Mouse (Mus musculus) retina, postnatal 7 days (tissue): Measurements from ENCODE around the gene Serpinb7.

Source experiments
- DNase-seq: peaks from one replicate; pipeline ENCODE4 v3.0.0-alpha.2; 2012; ENCODE audit warnings: low read depth, low spot score

The Serpinb7 gene

DNA sequence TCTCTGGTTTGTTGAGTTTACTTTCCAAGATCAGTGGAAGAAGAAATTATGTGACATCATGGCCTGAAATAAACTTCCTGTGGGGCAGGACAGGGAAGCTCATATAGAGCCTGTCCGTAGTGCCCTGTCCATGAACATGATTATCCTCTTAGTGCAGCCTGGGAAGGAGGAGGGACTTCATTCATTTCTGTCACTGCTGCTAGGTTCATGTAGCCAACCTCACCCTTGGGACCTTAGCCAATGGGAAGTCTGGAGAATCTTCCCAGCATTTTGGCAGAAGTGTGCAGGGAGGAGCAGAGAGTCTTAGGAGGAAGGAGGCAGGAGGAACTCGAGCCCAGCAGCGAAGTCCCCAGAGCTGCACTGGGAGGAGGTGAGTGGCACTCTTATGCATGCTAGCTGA is at the start of gene Serpinb7:
Serpinb7 (plus strand) TSS at position 301 of the 400 bp plus-strand sequence.
- no peak for DNase-seq

DNA sequence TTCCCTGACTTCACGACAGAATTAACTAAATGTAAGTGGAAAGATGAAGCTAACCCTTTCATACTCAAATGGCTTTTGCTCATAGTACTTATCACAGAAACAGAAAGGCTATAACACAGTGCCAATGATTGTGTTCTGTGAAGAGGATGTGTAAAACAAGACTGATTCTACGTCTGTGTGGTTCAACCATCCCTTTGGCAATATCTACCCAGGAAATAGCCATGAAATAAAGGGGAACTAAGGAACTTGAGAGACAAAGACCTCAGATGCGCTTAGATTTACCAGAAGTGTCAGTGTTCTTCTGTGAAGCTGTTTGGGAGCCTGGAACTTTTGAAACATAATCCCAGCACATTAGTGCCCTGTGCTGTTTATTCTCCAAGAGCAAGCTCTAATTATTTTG is 49.1 kb upstream of the Serpinb7 start:
- no peak for DNase-seq

DNA sequence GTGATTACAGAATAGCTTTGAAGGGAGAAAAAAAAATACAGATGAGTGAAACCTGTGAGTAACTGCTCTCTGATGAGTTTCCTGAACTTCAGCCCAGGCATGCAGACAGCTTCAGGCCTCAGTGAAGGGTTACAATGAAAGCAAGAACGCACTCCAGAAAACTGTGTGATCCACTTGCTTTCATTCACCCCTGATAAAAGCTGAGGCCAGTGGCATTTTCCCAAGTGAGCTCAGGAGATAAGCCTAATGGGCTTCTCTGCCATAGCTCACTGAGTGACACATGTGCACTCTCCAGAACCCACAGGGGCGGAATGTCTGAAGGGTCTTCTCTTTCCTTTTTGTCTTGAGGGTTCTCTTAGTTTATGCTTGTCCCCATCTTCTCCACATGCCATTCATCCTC is 48.3 kb upstream of the Serpinb7 start:
- no peak for DNase-seq

DNA sequence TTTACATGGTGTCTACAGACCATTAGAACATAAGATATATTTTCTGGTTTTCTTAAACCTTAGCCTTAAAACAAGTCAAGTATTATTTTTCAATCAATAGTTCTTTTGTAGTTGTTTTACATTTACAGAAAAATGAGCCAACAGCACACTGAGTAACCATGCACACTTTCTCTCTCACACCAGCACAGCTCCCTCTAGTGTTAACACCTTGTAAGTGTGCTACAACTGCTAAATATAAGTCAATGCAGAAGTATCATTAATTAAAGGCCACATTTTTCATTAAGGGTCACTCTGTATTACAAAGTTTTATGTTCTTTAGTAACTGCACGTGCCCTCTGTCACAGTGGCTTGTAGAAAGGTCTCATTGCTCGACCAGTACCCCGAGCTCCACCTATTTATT is 46.4 kb upstream of the Serpinb7 start:
- DNase-seq = no peak

DNA sequence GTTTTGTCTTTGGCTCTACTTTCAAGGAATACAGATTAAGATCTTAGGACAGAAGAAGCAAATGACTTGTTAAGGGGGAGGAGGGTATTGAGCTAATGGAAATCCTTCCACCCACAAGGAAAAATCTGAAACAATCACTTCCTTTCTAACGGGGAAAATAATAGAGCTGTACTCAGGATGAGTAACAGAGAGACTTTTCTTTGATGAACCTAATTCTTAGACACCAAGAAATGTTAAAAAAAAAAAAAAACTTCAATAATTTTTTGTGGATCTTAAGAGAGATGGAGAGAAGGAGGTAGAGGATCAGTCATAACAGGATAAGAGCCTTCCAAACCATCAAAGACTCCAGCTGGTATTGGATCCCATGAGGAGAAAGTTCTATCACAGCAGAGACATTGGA is 38.6 kb upstream of the Serpinb7 start, which contains the start of gene Serpinb11:
Serpinb11 (plus strand) TSS at position 301 of the 400 bp plus-strand sequence.
- DNase-seq = no peak

DNA sequence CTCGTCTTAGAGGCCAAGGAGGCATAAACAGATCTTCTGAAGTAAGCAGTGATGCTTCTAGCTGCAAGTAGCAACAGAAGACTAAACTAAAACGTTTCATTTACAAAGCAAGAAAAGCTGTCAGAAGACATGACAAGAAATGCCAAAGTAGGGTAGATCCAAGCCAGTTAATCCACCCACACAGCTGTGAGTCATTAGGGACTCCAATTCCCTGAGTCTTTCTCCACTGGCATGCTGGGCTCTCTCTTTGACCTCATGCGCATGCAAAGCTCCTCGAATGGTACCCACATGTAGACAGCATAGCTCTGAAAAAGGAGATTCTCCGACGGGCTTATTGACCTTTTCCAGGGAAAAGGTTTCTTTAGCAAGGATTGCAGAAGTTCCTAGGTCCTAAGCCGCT is 33.5 kb upstream of the Serpinb7 start:
- DNase-seq = no peak

DNA sequence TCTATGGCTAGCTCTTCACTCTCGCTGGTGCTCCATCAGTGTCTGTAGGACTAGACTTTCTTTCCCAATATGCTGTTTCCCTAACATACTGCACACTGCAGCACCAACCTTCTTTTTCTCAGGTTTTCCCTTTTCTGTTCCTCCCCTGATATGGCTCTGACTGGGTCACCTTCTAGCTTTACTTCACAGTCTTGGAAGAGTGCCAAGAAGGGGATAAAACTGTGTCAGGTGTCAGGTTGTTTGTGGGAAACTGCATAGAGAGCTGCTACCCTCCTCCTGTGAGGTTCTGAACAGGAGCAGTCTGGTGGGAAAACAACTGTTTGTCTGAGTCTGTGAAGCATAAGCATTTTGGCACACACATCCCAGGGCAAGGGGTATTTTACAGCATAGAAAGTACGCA is 30.5 kb upstream of the Serpinb7 start:
- DNase-seq = no peak

DNA sequence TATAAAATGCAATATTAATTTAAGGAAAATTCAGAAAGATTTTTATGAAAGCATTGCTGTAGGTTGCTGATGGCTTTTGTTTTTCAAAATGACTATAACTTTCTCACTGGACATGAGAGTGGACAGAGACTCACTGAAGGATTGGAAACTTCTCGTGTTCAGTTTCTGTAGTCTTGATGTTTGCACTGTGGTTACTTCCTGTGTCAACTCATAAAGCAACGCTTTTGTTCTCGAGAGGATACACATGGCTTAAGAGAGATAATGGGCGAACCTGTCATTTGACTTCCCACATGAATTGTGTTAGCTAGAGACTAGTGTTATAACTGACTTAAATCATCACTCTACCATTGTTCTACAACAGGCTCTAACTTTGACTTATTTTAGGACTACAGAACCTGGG is 22.5 kb upstream of the Serpinb7 start:
- DNase-seq = no peak

DNA sequence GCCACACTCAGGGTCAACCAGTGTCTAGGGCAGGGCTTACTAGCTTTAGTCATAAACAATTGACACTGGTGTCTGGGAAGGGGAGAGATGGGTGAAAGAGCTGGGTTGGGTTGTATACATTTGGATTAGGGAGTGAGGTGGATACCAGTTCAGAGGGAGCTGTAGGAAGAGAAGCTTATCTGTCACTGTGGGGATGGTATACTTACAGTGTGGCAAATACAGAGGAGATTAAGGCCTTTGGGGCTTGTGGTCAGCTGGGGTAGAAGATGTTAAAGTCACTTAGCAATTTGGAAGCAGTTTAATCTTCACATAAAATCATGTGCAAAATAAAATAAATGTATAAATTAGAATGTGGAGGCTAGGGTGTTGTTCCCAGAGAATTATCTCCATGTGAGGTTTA is 21.1 kb upstream of the Serpinb7 start:
- no peak for DNase-seq

DNA sequence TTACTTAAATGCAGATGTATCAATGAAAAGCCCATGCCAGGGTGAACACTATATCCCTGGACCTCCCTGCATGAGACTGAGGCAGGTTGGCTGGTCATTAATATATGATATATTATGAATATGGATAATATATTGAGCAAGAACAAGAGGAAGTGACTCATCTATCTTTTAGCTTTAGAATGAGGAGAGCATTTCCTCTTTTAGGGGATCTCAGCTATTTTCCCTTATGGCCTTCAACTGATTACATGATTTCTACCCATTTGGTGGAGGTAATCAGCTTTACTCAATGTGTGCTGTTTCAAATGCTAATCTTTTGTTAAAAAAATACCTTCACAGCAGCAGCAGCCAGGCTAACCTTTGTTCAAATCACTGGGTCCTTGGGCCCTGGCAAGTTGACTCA is 18.0 kb upstream of the Serpinb7 start:
- no peak for DNase-seq

DNA sequence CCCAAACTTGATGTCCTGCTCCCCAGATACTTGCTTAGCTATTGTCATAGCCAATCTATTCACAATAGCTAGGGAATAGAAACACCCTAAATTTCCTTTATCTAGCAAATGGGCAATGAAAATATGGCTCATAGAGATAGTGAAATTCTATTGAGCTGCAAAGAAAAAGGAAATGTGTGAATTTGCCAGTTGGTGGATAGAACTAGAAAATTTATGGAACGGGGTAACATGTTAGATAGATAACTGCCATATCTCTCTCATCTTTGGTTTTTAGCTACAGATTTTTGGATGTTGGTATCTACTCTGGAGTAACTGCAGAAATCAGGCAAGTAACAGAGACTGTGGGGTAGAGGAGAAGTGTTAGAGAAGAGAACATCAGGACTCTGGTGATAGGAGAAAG is 17.1 kb upstream of the Serpinb7 start:
- no peak for DNase-seq

DNA sequence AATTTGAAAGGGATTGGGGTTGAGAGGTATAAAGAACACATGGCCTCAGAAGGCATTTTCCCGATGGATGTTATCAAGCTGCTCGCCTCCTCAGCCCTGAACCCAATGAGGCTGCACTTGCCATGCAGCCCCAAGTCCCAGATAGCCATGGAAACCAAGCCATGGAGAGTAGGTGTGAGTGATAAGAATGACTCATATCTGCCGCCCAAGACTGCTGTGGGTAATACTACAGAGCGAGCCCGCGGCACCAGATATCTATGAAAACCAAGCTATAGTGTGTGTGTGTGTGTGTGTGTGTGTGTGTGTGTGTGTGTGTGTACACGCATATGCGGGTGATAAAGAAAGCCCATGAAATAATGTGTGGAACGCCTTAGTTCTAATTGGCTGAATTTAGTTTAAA is 14.9 kb upstream of the Serpinb7 start:
- DNase-seq = no peak

DNA sequence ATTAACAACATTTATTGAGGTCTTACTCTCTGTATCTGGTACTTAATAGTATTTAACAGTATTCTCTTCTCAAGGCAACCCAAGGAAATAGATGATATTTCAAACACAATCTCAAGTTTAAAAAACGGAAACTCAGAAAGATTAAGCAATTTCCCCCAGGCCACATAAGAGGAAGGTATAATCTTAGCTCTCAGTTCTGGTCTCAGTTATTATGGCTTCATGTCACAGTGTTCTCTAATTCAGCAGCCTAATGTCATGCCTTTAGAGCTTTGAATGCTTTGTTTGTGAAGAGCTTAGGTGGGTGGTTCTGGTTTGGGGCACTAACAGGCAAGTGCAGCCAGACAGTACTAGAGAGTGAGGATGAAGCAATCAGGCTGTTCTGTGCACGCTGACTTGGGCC is 9.7 kb upstream of the Serpinb7 start:
- DNase-seq = no peak

DNA sequence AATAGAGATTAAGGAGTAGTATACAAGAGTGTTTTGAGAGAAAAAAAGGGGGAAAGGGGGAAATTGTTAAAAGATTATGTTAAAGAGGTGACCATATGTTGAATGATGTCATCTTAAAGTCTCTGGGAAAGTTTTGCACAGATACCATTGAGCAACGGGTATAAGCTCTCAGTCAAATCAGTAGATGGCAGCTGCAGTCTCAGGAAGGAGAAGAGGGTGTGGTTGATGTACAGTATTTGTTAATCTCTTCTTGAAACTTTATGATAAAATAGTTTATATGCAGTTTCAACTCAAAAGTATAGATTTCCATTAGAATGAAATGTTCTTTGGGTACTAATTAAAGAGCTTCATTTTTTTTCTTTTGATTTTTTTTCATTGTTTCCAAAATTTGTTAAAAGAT is 2.0 kb upstream of the Serpinb7 start:
- no peak for DNase-seq

DNA sequence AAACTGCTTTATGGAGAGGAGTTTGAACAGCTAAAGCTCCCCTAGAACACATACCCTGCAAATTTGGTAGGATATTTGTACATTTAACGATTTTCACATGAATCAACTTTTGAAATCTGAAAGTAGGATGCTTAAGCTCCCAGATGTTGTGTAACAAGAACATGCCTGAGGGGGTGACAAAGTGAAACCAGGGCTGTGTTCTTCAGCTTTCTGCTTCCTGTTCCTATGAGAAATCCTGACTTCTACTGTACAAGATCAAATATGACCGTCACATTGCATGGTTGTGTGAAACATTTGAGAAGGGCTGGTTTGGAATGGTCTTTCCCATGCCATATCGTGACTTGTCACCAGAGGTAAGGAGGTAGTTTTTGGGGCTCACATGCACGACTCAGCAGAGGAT is 2.6 kb downstream of the Serpinb7 start:
- DNase-seq = no peak

DNA sequence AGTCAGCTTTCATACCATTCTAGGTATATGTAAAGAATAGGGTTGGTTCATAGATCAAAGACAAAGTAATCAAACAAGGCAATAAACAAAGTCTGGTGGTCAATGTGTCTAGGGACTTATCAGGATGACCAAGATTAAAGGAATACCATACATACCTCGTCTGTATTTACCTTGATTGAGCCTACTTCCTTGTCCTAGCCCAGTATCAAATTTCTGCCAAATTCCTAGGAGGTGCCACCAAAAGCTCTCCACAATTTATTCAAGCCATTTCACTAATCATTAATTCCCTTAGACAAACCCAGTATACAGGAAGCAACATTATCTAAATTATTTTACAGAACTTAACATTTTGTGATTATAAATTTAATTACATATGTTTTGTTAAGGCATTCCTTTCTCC is 15.2 kb downstream of the Serpinb7 start:
- DNase-seq = no peak

DNA sequence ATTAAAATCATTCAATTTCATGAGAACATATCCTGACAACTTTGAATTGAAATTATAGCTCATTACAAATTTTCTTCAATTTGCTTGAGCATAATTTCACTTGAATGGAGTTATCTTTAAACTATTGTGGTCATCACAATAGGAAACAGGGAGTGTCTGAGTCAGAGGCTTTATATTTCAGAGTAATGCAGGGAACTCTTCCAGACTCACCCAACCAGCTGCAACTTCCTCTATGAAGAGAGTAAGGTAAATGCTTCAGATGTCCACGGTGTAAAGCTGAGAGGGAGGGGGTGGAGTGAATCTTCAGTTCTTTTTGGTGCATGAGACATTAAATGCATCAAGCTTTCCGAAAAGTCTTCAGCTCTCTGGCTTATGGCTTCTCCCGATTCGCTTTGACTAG is 23.0 kb downstream of the Serpinb7 start:
- no peak for DNase-seq

DNA sequence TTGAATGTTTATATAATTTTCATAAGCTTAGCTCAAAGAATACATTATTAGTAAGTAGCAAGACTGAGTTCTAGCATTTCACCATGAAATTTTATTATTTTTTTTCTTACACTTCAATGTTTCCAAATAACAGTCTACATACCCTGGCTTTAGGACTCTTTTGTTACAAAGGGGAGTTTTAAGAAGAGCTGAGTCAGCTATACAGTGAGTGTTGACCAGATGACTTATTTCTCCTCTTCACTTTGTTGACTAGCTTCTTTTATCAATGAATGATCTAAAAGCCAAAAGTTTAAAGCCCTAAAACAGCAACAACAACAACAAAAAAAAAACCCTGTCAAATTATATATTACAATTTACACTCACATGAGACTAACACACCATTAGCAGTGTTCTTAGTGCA is 31.8 kb downstream of the Serpinb7 start:
- no peak for DNase-seq

DNA sequence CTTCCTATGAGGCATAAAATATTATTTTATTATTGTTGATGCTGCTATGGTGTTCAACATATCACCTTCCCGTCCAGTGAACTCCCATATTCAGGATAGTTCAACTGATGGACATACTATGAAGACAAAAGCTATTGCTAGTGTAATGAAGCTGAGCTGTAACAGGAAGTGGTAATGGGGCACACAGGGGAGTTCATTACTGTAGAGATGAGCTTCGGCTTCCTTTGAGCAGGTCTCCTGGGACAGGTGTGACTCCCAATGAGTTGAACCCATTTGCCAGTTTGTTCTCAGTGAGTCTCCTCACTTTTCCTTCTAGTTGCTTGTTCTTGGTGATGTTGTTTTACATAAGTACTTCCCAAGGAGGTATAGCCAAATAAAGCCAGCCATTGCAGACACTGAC is 36.1 kb downstream of the Serpinb7 start:
- DNase-seq = no peak

DNA sequence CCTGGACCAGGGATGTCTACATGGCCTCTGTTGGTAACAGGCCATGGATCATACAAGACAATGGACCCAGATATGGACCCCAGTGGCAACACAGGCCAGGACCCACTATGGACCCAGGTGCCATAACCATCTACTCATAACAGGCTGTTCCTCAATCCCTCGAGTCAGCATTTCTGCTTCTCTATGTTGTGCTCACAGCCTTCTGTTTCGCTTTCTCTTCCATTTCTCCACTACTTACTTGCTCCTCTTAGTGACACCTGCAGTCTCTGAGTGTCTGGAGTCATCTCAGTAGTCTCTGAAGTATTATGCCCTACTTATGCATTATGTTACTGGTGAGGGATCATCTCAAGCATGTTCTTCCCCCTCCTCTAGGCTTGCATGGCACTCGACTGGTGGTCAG is 40.0 kb downstream of the Serpinb7 start:
- DNase-seq = no peak

DNA sequence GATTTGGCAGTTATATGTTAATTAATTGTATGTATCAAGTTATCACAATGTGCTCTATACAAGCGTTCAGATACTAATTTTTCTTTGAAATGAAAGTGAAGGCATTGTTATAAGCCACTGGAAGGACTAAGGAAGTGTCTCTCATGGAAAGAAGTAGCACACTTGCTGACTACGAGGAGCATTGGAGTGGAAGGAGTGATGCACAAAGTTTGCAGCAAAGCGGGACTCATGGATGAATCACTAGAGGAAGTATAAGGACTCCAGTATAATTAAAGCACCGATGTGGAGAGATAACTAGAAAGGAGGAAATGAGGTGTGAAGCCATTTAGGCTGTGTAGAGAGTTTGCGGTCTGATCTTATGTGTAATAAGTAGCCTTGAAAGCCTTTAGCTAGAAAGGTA is 45.9 kb downstream of the Serpinb7 start:
- DNase-seq = no peak

DNA sequence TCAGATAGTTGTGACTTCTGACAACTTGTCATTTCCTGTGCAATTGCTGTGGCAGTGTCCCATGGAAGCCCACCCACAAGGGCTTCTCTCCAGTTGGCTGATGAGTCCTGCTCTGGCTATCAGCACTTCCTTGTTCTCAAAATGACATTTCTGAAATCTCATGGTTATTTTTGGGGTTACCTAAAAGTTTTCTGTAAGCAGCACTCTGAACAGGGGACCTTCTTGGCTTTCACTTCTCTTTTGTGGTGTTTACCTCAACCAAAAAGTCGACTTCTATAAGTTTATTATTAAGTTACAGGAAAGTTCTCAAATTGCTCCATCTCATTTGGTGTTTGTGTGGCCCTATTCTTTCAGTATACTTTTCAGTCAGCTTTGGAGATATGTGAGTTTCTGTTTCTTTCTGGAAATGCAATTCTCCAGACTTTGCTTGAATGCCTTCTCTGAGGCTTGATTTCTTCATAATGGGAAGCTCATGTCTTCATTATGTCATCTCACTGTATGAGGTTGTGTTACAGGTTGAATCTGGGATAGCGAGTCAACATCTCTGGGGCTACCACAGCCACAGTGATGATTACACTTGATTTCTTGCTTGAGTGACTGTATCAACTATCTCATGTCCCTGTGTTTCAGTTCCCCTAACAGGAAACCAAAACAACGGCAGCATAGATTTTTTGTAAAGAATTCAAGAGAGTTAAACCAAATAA is 47.9 kb downstream of the Serpinb7 start:
- no peak for DNase-seq

DNA sequence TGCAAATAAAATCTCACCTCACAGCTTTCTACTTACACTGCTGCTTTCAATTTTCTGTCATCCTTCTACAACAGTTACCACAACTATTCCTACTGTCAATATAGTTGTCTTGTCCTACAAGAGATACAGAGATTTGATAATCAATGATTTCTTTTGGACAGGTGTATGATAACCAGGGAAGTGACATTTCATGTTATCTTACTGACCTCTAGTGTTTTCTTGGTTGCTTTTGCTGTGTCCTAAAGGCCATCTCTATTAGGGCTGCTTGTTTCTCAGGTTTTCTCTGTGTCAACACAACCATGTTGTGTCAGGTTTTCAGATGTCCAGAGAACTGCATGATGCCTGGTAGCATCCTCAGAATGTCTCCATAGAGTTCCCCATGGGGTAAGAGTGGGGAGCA is 80.5 kb downstream of the Serpinb7 start:
- no peak for DNase-seq

DNA sequence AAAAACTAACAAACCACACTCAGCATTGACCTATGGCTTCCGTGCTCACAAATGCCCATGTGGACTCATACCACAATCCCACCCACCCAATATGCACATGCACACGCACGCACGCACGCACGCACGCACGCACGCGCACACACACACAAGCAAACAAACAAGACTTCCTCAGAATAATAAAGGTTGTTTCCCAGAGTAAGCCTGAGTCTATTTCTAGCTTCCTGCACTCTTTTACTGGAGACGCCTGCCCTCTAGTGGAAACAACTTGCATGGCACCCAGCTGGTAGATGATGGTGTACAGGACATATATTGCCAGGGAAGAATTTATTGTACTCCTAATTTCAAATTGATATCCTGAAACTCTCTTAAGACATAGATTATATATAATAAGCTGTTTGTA is 82.0 kb downstream of the Serpinb7 start:
- peak; percentile 48 for DNase-seq
